Mouse (Mus musculus) neural tube, embryonic 15.5 days (tissue): Measurements from ENCODE around the gene Pdgfd. TPM values are rescaled to one million over a fixed set of nuclear protein-coding genes. Genes with fewer than 3 reads are reported as not detected.

ENCODE experiments used
- ATAC-seq: fragments of 200-750 bp; cut with Nextera tagmentation; 2 replicates; pipeline ENCODE4 v1.8.0; 2017; ENCODE audit warnings: mild to moderate bottlenecking, moderate TSS enrichment, moderate library complexity; ENCODE audit not compliant: low FRiP score
- H3K27ac ChIP-seq: fragments of 300-500 bp; sonication (generic); replicated peaks from 2 replicates; pipeline ENCODE4 v1.5.1; 2015; ENCODE audit warnings: mild to moderate bottlenecking, inconsistent platforms
- H3K27me3 ChIP-seq: fragments of 300-500 bp; sonication (generic); replicated peaks from 2 replicates; pipeline ENCODE4 v1.6.1; 2015; ENCODE audit warnings: inconsistent platforms
- H3K36me3 ChIP-seq: fragments of 300-500 bp; sonication (generic); 2 replicates; pipeline ENCODE4 v1.6.1; 2015; ENCODE audit warnings: inconsistent platforms
- H3K4me1 ChIP-seq: fragments of 300-500 bp; sonication (generic); 2 replicates; pipeline ENCODE4 v1.6.1; 2015; ENCODE audit warnings: inconsistent platforms
- H3K4me2 ChIP-seq: fragments of 300-500 bp; sonication (generic); 2 replicates; pipeline ENCODE4 v1.6.1; 2015; ENCODE audit warnings: inconsistent platforms, mild to moderate bottlenecking, moderate library complexity
- H3K4me3 ChIP-seq: fragments of 300-500 bp; sonication (generic); replicated peaks from 2 replicates; pipeline ENCODE4 v1.5.1; 2015; ENCODE audit warnings: mild to moderate bottlenecking, inconsistent platforms
- H3K9ac ChIP-seq: fragments of 300-500 bp; sonication (generic); replicated peaks from 2 replicates; pipeline ENCODE4 v1.6.1; 2015; ENCODE audit warnings: mild to moderate bottlenecking, inconsistent platforms
- H3K9me3 ChIP-seq: fragments of 300-500 bp; sonication (generic); replicated peaks from 2 replicates; pipeline ENCODE4 v1.6.1; 2016; ENCODE audit warnings: inconsistent platforms
- WGBS: fragments of 180-500 bp; shearing (Covaris S2); methylation state at CpG from one replicate; pipeline ENCODE4 v1.1.7; 2015; ENCODE audit warnings: mixed read lengths; 5-methylcytosine and 5-hydroxymethylcytosine counted together
- polyA plus RNA-seq: library from polyadenylated mRNA; unstranded; fragments of >200 nt; fragmentation: Nextera tagmentation; extraction: Ambion mirVana; gene quantifications from 2 replicates; pipeline ENCODE4 v1.2.1, GENCODE M21; 2015

Pdgfd gene
- polyA plus RNA-seq, 1 experiment from 2014 or later = 3.4 TPM

DNA sequence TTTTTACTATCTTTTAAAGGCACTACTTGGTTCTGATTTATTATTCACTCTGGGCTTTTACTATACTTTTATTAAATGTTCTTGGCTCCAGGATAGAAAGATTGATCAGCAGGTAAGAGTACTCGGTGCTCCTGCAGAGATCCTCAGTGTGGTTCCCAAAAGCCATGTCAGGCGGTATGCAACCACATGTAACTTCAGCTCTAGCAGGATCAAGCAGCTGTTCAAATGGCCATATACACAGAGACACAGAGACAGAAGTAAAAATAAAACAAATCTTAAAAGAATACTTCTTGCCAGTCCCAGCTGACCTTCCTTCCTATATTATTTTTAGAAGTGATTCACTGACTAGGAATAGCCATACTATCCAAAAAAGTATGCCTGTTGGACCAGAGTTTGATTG lies 157.0 kb downstream of the Pdgfd start:
- Histone ChIP-seq H3K27ac (no peak overlapping the region), H3K27me3 (no peaks in the 10 kb centered on the region), H3K4me3 (no peak overlapping the region), H3K9me3 (no peaks in the 10 kb centered on the region), H3K4me1 (no peaks in the 10 kb centered on the region), H3K9ac (no peak overlapping the region), H3K4me2 (no peak overlapping the region), H3K36me3 (no peaks in the 10 kb centered on the region)
- ATAC-seq = no peak
- 83% methylated on average over 2 of the region's 2 CpGs for whole genome bisulfite sequencing

- H3K9me3 ChIP-seq = no peaks in the 10 kb centered on the region
- peak; percentile 29; the same call in 1 of the 2 replicates for ATAC-seq
- 59% methylated on average over 1 of the region's 1 CpGs for WGBS
Measured at GRCm38 (mm10) chr9:6333499-6333898, 165.1 kb downstream of the Pdgfd start.

DNA sequence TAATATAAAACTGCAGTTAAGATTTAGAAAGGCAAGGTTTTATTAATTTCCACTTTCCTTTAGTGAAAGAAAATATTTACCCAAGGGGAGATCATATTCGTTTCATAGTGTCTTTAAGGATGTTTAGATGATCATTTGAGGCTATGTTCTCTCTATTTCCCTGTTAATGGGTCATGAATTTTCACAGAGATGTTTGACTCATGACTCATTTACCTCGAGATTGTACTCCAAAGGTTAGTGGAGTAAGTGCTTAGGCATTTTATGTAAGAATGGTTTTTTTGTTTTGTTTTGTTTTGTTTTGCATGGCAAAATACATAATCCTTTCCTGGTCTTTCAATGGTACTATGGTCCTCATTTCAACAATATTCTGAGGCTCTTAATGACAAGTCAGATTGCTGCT lies 167.9 kb downstream of the Pdgfd start:
- ATAC-seq = no peak
- H3K9me3 ChIP-seq = no peaks in the 10 kb centered on the region
- no peaks in the 10 kb centered on the region for H3K27me3 ChIP-seq
- 37% methylated on average over 2 of the region's 2 CpGs for WGBS
- no peak overlapping the region for H3K4me3 ChIP-seq
- no peak overlapping the region for H3K9ac ChIP-seq
- H3K27ac ChIP-seq = no peak overlapping the region
- H3K4me2 ChIP-seq = no peak overlapping the region
- no peaks in the 10 kb centered on the region for H3K4me1 ChIP-seq
- no peaks in the 10 kb centered on the region for H3K36me3 ChIP-seq

More at GRCm38 (mm10) chr9:6333499-6333898, 165.1 kb downstream of the Pdgfd start:
- H3K27me3 ChIP-seq = no peaks in the 10 kb centered on the region
- H3K4me3 ChIP-seq = no peak overlapping the region
- H3K9ac ChIP-seq = no peak overlapping the region
- H3K4me2 ChIP-seq = no peak overlapping the region
- no peaks in the 10 kb centered on the region for H3K4me1 ChIP-seq
- no peaks in the 10 kb centered on the region for H3K36me3 ChIP-seq
- H3K27ac ChIP-seq = no peak overlapping the region

DNA sequence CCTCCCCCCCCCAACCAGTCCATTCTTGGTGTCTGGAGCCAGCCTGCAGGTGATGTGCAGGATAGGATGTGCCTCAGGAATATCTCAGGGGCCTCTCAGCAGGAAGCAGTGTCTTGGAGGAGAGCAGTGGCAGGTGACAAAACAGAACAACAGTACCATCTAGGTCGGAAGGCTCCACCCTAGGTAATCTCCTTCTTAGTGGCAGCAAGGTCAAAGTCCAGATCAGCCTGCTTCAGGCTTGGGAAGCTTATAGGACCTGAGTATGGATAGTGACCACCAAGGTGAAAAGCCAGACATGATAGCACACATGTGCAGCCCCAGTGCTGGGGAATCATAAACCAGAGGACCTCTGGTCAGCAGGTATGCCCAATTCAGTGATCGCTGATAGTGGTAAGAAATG lies 169.5 kb downstream of the Pdgfd start:
- H3K27me3 ChIP-seq = no peaks in the 10 kb centered on the region
- H3K9ac ChIP-seq = no peak overlapping the region
- no peak overlapping the region for H3K27ac ChIP-seq
- H3K4me1 ChIP-seq = no peaks in the 10 kb centered on the region
- H3K4me3 ChIP-seq = no peak overlapping the region
- H3K4me2 ChIP-seq = no peak overlapping the region
- ATAC-seq = no peak
- H3K36me3 ChIP-seq = no peaks in the 10 kb centered on the region
- WGBS = 100% methylated on average over 2 of the region's 2 CpGs
- H3K9me3 ChIP-seq = no peaks in the 10 kb centered on the region

GRCm38 (mm10) chr9:6338344-6338743 lies 170.0 kb downstream of the Pdgfd start:
- ATAC-seq = no peak
- H3K27me3 ChIP-seq = no peaks in the 10 kb centered on the region
- H3K4me1 ChIP-seq = no peaks in the 10 kb centered on the region
- no peaks in the 10 kb centered on the region for H3K36me3 ChIP-seq
- 93% methylated on average over 3 of the region's 3 CpGs for WGBS
- H3K4me3 ChIP-seq = no peak overlapping the region
- H3K9me3 ChIP-seq = no peaks in the 10 kb centered on the region
- H3K27ac ChIP-seq = no peak overlapping the region
- no peak overlapping the region for H3K9ac ChIP-seq
- no peak overlapping the region for H3K4me2 ChIP-seq

DNA sequence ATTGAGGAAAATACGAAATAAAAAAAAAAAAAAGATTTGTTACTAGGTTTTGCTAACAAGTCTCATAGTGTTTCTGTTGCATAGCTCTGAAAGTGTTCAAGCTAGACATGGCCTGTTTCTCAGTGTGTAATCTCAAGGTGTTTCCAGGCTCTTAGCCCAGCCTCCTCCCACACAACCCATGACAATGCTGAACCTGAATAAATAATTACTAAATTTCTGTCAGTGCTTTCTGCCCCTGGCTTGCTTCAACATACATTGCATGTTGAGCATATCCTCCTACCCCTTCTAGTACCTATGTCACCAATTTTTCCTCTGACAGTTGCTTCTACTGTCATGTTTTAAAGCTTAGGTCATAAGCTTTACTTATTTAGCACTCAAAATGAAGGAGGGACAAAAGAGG lies 171.0 kb downstream of the Pdgfd start:
- H3K4me1 ChIP-seq = no peaks in the 10 kb centered on the region
- no peak overlapping the region for H3K9ac ChIP-seq
- ATAC-seq = no peak
- no peaks in the 10 kb centered on the region for H3K36me3 ChIP-seq
- no peak overlapping the region for H3K4me2 ChIP-seq
- H3K4me3 ChIP-seq = no peak overlapping the region
- H3K27ac ChIP-seq = no peak overlapping the region
- 75% methylated on average over 1 of the region's 1 CpGs for WGBS
- H3K27me3 ChIP-seq = no peaks in the 10 kb centered on the region
- no peaks in the 10 kb centered on the region for H3K9me3 ChIP-seq

DNA sequence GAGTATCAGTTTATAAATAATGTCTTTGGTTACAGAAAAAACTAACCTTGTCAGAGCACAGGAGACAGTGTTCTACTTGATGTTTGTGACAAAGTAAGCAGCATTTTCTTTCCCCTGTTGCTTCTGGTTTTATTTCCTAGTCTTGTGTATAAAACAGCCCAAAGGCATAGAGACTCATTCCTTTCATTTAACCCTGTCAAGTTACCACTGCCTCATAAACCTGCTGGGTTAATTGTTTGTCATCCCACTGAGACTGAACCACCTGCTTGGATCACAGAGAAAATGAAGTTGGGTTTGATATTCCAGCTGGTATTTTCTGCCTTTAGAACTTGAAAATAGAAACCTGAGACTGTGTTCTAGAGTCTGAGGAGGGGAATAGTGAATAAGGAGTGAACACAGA lies 172.4 kb downstream of the Pdgfd start:
- Histone ChIP-seq H3K27me3 (no peaks in the 10 kb centered on the region), H3K4me3 (no peak overlapping the region), H3K4me1 (peaks cover 5% of the 10 kb centered on the region; the same call in 1 of the 2 replicates), H3K9me3 (no peaks in the 10 kb centered on the region), H3K27ac (no peak overlapping the region), H3K36me3 (no peaks in the 10 kb centered on the region), H3K4me2 (no peak overlapping the region), H3K9ac (no peak overlapping the region)
- no peak for ATAC-seq

- ATAC-seq = no peak
- Histone ChIP-seq H3K27ac (no peak overlapping the region), H3K4me3 (no peak overlapping the region), H3K27me3 (no peaks in the 10 kb centered on the region), H3K4me2 (no peak overlapping the region), H3K9me3 (no peaks in the 10 kb centered on the region), H3K4me1 (peaks cover 5% of the 10 kb centered on the region; the same call in 1 of the 2 replicates), H3K9ac (no peak overlapping the region), H3K36me3 (no peaks in the 10 kb centered on the region)
- WGBS = 95% methylated on average over 10 of the region's 10 CpGs
Measured at GRCm38 (mm10) chr9:6342854-6343253, 174.5 kb downstream of the Pdgfd start.

DNA sequence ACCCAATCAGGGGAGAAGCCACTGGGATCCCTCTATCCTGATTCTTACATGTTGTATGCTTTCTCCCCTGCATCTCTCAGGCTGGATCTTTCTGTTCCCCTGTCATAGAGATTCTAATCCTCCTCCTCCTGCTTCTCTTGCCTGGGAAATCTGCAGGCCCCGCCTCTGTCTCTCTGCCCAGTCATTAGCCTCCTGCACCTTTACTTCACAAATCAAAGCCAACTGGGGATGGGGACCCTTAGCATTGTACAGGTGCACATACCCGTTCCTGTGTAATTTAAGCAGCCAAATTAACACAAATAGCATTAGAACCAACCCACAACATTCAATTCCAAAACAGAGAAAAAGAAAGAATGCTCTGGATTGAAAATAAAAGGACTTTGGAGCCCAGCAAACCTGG lies 176.1 kb downstream of the Pdgfd start:
- Histone ChIP-seq H3K9ac (no peak overlapping the region), H3K27ac (no peak overlapping the region), H3K4me1 (peaks cover 5% of the 10 kb centered on the region; the same call in 1 of the 2 replicates), H3K4me3 (no peak overlapping the region), H3K27me3 (no peaks in the 10 kb centered on the region), H3K9me3 (no peaks in the 10 kb centered on the region), H3K36me3 (no peaks in the 10 kb centered on the region), H3K4me2 (no peak overlapping the region)
- WGBS = 46% methylated on average over 2 of the region's 2 CpGs
- no peak for ATAC-seq

DNA sequence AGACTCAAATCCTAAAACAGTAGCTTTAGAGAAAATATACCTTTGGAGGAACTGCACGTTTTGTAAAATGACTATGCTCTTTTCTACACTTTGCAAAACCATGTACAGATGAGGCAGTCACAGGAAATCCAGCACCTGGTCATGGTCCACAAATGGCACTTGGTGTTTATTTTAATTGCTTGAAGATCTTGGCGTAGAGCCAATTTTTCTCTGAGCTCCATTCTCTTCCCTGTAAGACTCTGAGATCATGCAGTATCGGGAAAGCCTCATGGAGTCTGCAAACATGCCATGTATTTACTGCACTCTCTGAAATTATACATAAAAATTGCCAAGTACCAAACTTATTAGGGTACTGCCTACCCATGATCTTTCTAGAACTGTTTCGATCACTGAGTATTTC lies 176.5 kb downstream of the Pdgfd start:
- Histone ChIP-seq H3K9ac (no peak overlapping the region), H3K27ac (no peak overlapping the region), H3K4me3 (no peak overlapping the region), H3K9me3 (no peaks in the 10 kb centered on the region), H3K27me3 (no peaks in the 10 kb centered on the region), H3K4me2 (no peak overlapping the region), H3K36me3 (no peaks in the 10 kb centered on the region), H3K4me1 (peaks cover 5% of the 10 kb centered on the region; the same call in 1 of the 2 replicates)
- 64% methylated on average over 4 of the region's 4 CpGs for WGBS
- ATAC-seq = peak; percentile 63; the same call in 1 of the 2 replicates

DNA sequence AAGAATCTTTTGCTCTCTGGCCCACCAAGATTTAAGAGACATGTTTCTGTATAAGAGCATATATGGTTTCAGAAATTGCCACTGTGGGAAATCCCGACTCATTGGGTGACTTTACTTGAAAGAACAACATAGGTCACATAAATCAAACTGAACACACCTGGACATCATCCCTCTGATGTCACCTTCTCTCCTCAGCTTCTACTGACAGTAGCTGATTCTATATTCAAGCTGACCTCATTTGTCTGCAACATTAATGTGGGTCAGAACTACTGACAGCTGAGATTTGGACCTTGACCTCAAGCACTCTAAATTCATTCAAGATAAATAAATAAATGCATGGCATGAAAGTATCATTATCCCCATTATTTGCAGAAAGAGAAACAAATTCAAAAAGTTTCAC lies 177.0 kb downstream of the Pdgfd start:
- Histone ChIP-seq H3K4me2 (no peak overlapping the region), H3K9me3 (no peaks in the 10 kb centered on the region), H3K36me3 (no peaks in the 10 kb centered on the region), H3K27ac (no peak overlapping the region), H3K9ac (no peak overlapping the region), H3K27me3 (no peaks in the 10 kb centered on the region), H3K4me3 (no peak overlapping the region), H3K4me1 (peaks cover 5% of the 10 kb centered on the region; the same call in 1 of the 2 replicates)
- 77% methylated on average over 1 of the region's 1 CpGs for WGBS
- no peak for ATAC-seq

DNA sequence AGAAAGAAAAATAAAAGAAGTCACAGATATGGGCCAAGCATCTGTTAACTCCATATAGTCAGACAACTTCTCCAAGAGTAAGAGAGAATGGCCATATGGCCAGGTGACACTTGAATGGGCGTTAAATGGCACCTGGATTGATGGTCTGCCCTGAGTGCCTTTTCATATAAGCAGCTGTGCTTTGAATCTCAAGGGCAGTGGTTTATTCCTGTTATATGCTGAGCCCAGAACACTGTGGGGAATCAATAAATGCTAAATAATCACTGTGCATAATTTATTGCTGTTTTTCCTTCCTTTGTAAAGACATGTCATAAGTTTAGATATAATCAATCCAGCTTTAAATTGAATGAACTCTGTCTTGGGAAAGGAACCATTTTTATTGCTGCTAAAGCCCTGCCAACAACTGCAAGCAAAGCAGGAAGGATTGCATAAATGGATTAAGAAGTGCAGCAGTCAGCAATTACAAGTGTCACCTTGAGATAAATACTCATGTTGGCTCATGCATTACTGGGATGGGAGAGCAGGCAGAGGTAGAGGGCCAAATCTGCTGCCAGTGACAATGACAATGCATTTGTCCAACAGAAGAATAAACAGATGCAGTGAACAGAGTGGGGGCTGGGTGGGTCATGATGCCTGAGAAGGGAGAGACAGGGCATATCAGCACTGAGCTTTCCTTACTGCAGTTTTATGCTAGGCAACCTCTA lies 185.0 kb downstream of the Pdgfd start:
- peak; percentile 81 for ATAC-seq
- Histone ChIP-seq H3K9me3 (no peaks in the 10 kb centered on the region), H3K4me2 (no peak overlapping the region), H3K9ac (no peak overlapping the region), H3K4me3 (no peak overlapping the region), H3K27me3 (no peaks in the 10 kb centered on the region), H3K27ac (0 out of 2 replicates have a peak overlapping the region, but pooled peaks have one; percentile 24), H3K36me3 (no peaks in the 10 kb centered on the region), H3K4me1 (peaks cover 4% of the 10 kb centered on the region; the same call in 1 of the 2 replicates)
- WGBS = 32% methylated on average over 1 of the region's 1 CpGs
